Mouse (Mus musculus) kidney, postnatal 36 days (tissue): ENCODE measurements at regions not wholly inside any gene's neighbourhood (a gene's known extent, or its start where the extent isn't known, plus 50 kb on each side); places are given as distances from the start of the nearest gene placed in this dataset.

Source experiments
- DNase-seq, 2 experiments: peaks; one replicate each; pipeline ENCODE4 v3.0.0; 2021 to 2022; ENCODE audit warnings: mixed read lengths in 2 of 2

- DNase-seq: peak in 1 of 2 experiments; percentile 1
These were observed 200.7 kb downstream of the Pla2g4a start for GRCm38 (mm10) chr1:149760440-149760839.

GRCm38 (mm10) chr1:149758783-149759132, 202.3 kb downstream of the Pla2g4a start:
- DNase-seq: no peak

- peak in 1 of 2 experiments; percentile 10 for DNase-seq
These were observed 202.9 kb downstream of the Pla2g4a start for GRCm38 (mm10) chr1:149758092-149758782.

- DNase-seq: no peak
These were observed 207.6 kb downstream of the Pla2g4a start for GRCm38 (mm10) chr1:149753269-149754060.

- no peak for DNase-seq
These were observed 211.7 kb downstream of the Pla2g4a start for GRCm38 (mm10) chr1:149749405-149749804.

- no peak for DNase-seq
These were observed 222.1 kb downstream of the Pla2g4a start for GRCm38 (mm10) chr1:149738959-149739358.

- no peak for DNase-seq
These were observed 226.8 kb downstream of the Pla2g4a start for GRCm38 (mm10) chr1:149734241-149734640.

GRCm38 (mm10) chr1:149715171-149715570, 245.9 kb downstream of the Pla2g4a start:
- DNase-seq: no peak

GRCm38 (mm10) chr1:149712330-149712729, 248.8 kb downstream of the Pla2g4a start:
- DNase-seq: no peak

GRCm38 (mm10) chr1:149705223-149705622, 255.9 kb downstream of the Pla2g4a start:
- DNase-seq: no peak

- DNase-seq: no peak
These were observed 261.7 kb downstream of the Pla2g4a start for GRCm38 (mm10) chr1:149699411-149699810.

- no peak for DNase-seq
These were observed 286.9 kb downstream of the Pla2g4a start for GRCm38 (mm10) chr1:149674166-149674565.

- DNase-seq: no peak
These were observed 288.5 kb downstream of the Pla2g4a start for GRCm38 (mm10) chr1:149672571-149672970.

GRCm38 (mm10) chr1:149672117-149672516, 289.0 kb downstream of the Pla2g4a start:
- no peak for DNase-seq

GRCm38 (mm10) chr1:149671091-149671490, 290.0 kb downstream of the Pla2g4a start:
- no peak for DNase-seq
